Mouse (Mus musculus) adipocyte (in vitro differentiated cells): ENCODE measurements around the gene Pi4k2a.

Experiments
- DNase-seq: peaks from one replicate; pipeline ENCODE4 v3.0.0-alpha.2; 2016; ENCODE audit warnings: low spot score

Gene Pi4k2a

GRCm38 (mm10) chr19:42089748-42090595, at the start of gene Pi4k2a:
Pi4k2a (plus strand) TSS chr19:42090470.
- DNase-seq = peak; percentile 100

- no peak for DNase-seq
These were observed 46.3 kb upstream of the Pi4k2a start for GRCm38 (mm10) chr19:42043988-42044387.

DNA sequence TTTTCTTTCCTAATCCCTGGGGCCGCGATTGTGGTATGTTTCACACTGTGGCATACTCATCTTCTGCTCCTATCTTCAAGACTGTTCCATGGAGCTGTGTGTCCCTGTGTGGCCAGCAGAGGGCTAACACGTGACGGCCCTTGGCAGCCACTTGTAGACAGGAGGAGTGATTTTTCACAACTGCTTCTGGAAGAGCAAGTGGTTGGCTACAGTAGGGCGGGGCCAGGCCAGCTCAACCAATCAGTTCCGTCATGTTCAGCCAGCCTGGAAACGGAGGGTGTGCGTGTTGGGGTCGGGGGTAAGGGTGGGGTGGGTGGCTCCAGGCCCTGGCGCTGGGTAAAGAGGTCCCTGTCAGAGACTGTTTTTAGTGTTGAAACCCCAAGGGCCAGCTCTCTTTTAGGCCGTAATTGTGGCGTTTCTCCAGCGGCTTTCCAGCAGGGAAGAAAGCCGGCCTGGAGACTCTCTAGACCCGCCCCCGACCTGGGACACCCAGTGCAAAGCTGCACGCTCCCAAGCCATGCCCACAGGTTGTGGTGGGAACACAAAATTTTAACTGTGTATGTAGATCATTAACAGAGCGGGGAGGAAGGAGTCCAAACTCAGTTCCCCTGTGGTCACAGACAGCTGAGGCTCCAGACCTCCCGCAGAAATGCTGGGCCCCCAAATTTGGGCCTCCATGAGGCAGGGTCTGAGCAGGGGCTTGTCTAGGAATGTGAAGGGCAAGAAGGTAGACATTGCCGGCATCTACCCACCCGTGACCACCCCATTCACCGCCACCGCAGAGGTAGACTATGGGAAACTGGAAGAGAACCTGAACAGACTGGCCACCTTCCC, 44.8 kb upstream of the Pi4k2a start, which contains the start of gene Hoga1:
Gene Hoga1, plus strand, starts transcription at position 342 of the 834 bp plus-strand sequence.
- peak; percentile 69 for DNase-seq

DNA sequence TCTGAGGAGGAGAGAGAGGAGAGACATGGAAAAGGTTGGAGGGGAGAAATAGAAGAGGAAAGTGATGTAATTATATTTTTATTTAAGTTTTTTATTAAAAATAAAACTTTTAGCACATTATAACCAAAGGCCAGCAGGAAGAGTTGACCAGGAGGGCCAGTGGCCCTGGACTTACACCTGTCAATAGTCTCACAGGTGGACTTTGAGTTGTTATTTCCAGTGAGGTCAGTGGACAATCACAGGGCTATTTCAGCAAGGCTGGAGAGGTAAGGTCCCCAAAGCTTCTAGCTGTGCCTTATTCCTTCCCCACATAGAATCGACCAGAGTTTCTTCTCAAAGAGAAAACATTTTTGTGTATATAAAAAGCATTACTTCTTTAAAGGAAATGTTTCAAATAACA, 40.0 kb upstream of the Pi4k2a start:
- no peak for DNase-seq

DNA sequence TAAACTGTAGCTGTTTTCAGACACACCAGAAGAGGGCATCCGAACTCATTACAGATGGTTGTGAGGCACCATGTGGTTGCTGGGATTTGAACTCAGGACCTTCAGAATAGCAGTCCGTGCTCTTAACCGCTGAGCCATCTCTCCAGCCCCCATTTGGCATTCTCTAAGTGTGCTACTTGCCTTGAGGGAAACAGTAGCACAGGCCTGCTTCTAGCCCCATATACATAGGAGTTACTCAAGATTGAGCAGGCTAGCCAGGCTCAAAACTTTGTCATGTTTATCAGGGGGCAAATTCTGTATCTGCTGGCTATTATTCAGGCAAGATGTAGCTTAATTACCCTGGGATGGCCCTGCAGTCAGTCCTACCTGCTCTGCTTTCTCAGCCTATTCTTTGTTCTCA, 38.9 kb upstream of the Pi4k2a start:
- DNase-seq = no peak

GRCm38 (mm10) chr19:42051948-42052347, 38.3 kb upstream of the Pi4k2a start, which contains the start of gene 4933411K16Rik:
4933411K16Rik (plus strand) TSS chr19:42052248.
- no peak for DNase-seq

DNA sequence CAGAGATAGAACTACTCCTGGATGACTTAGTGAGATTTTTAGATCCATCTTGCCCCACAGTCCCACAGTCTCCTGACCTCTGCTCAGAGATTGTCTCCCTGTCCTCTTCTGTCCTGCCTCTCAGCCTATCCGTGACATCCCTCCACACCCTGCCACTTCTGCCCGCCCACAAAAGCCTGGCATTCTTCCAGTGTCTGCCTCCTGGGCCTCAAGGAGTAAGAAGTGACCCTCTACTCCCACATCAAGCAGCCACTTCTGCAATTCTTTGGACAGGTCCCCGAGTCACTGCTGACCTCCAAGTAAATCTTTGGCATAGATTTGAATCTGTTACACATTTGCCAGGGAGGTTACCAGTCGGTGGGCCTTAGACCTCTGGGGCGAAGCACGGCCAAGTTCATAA, 36.0 kb upstream of the Pi4k2a start:
- peak; percentile 68 for DNase-seq

DNA sequence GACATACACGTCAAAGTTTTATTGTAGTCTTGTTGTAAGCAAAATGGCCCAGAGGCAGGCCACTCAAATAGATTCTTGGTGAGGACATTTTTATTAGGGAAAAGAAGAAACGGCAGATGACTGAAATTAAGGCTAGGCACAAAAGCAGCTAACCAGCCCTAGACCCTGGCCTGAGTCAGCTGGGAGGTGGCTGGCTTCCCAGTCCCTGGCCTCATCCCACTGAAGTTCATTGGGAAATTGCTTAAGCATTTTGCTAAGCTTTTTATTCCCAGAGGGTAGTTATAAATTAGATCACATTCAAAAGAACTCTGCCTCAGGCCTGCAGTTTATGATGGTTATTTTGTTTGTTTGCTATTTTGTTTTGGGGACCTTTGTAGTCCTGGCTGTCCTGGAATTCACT, 34.4 kb upstream of the Pi4k2a start:
- DNase-seq = peak; percentile 89

DNA sequence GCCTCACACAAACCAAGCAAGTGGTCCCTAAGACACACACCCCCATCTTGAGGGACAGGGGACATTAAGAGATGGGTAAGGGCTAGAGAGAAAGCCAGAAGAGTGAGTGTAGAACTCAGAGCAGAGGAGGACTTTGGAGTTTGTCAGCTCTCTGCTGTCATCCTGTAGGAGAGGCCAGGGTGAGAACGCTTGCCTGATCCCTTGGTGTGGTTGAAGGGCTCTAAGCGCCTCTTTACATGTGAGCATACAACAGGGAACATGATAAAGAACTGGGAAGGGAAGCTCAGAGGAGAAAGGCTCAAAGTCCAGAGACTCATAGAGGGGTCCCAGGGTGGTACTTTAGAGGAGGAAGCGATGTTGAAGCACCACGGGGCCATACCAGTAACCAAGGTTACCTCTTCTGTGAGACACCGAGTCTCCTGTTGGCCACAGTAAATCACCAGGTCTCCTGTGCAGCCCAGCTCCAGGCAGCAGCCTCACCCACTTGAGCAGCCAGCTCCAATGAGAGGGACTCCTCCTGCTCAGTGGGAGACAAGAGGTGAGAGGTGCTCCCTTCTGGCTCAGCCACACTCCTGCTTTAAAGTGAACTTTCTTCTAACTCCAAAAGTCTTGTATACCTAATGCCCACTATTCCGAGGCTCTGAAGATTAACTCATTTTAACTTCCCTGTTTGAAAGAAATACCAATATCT, 33.4 kb upstream of the Pi4k2a start:
- no peak for DNase-seq

DNA sequence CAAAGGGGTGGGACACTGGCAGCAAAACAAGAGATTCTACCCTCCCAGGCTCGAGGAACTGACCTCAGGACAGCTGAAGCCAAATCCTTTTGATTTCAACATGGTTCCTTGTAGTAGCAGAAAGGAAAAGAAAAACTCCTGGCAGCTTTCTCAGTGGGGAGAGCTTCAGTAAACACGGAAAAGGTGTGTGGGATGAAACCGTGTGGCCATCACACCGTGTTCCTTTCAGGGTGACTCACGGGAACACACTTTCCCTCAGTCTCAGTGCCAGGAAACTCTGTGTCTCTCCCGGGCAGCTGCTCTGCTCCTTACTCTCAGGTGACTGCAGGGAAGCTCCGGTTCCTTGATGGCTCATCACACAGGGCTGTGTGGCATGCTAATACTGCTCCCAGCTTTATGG, 31.8 kb upstream of the Pi4k2a start:
- no peak for DNase-seq

GRCm38 (mm10) chr19:42061443-42061842, 28.8 kb upstream of the Pi4k2a start:
- no peak for DNase-seq

DNA sequence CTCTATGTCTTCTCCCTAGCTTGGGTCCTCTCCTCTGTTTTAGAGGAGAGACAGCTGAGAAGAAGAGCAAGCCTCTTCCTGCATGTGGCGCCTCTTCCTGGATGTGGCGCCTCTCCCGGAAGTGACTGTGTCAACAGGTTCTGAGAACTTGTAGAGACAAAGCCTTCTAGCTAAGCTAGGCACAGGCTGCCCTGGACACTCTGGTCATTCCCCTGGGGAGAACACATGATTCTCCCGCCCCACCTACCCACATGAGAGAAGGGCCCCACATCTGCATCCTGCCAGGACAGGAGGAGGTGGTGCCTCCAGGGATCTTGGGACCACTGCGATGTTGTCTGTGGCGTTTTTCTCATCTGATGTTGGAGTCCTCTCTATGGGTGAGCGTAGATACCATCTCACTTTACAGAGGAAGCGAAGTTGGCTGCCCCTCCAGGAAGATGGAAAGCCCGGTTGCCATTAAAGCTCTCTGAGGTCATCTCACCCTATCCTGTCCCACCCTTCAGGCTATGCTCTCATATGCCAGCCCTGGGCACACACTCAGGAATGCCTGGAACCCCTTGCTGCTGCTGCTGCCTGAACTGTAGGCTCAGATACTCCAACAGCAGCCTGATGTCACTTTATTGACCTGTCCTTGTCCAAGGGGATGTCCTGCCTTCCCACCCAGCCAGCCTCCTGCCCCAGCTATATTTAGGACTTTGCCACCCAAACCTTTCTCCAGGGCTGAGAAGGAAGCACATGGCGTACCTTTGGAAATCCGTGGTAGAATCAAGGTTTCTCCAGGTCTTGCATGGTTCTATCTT, 21.6 kb upstream of the Pi4k2a start:
- no peak for DNase-seq

- peak; percentile 65 for DNase-seq
These were observed 21.1 kb upstream of the Pi4k2a start for GRCm38 (mm10) chr19:42069241-42069525.

GRCm38 (mm10) chr19:42071221-42071620, 19.0 kb upstream of the Pi4k2a start:
- peak; percentile 41 for DNase-seq

DNA sequence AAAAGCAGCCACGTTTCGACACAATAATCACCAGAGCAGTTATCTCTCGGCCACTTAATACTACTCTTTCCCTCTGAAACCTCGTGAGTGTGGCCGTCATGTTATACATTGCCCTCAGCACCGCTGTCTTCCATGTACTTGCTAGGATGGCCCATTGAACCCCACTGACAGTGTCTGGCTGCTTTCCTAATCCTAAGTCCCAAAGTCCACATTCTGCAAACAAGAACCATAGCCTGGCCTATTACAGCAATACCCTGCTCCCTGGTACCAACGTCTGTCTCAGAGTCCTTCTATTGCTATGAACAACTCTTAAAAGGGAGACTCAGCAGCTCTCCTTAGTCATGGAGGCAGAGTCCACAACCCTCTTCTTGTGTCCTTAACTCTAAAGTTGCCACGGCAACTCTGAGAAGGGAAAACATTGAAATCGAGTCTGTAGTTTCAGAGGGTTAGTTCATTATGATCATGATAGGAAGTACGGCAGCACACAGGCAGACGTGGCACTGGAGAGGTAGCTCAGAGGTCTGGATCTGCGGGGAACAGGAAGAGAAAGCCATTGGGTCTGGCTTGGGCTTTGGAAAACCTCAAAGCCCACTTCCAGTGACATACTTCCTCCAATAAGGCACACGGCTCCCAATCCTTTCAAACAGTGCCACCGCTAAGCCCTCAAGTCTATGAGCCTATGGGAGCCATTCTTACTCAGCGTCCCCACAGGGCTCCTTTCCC, 18.2 kb upstream of the Pi4k2a start:
- DNase-seq = no peak

DNA sequence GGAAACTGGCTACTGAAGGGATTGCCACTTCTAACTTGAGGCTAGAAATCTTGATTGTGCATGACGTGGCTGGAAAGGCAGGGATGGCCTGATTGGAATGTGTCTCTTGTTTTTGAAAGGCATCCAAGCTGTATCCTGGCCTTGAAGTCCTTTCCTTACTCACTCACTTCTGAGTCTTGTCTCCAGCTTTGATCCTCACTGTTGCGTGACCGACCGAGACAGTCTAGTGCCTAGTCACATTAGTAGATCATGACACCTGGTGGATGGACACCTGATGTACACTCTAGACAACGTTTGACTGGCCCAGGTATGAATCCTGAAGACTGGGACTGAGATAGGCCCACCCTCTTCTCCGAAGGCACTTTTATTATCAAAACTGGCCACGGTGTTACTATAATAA, 17.5 kb upstream of the Pi4k2a start:
- DNase-seq = no peak

DNA sequence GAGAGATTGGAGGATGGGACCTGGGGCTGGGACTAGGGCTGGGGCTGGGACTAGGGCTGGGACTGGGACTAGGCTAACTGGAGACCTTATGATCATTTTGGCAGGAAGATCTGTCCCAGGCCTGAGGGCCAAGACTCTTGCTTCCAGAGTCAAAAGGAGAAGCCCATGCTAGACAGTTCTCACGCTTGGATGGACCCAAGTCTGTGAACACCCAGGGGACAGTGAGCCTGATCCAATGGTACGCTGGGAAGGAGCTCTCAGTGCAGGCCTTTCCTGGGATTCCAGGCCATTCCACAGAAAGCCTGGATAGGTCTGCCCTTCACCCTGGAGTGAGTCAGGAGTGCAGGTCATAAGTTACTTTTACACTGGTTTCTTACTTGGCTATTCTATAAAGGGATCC, 15.2 kb upstream of the Pi4k2a start:
- peak; percentile 69 for DNase-seq

- DNase-seq = no peak
These were observed 14.3 kb upstream of the Pi4k2a start for GRCm38 (mm10) chr19:42075992-42076391.

- no peak for DNase-seq
These were observed 11.7 kb upstream of the Pi4k2a start for GRCm38 (mm10) chr19:42078566-42078965.

- no peak for DNase-seq
These were observed 11.3 kb upstream of the Pi4k2a start for GRCm38 (mm10) chr19:42079006-42079405.

DNA sequence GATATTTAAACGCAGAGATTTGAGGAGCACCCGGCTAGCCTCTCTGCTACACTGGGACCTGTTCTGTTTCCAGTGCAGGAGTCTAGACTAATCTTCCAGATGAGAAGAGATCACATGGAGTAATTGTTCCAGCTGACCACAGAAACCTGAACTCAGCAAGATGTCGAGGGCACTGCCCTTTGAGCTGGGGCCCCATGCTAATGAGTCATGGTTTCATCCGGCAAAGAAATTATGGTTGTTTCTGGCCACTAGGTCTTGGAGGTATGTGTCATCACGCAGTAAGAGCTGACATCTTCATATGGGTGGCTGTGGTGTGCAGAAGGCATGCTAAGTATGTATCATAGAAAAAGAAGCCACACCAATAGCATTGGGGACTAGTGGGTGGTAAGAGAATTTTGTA, 10.3 kb upstream of the Pi4k2a start:
- no peak for DNase-seq
